8 mouse cellular contexts compared by ENCODE assay signal in the genomic region with DNA sequence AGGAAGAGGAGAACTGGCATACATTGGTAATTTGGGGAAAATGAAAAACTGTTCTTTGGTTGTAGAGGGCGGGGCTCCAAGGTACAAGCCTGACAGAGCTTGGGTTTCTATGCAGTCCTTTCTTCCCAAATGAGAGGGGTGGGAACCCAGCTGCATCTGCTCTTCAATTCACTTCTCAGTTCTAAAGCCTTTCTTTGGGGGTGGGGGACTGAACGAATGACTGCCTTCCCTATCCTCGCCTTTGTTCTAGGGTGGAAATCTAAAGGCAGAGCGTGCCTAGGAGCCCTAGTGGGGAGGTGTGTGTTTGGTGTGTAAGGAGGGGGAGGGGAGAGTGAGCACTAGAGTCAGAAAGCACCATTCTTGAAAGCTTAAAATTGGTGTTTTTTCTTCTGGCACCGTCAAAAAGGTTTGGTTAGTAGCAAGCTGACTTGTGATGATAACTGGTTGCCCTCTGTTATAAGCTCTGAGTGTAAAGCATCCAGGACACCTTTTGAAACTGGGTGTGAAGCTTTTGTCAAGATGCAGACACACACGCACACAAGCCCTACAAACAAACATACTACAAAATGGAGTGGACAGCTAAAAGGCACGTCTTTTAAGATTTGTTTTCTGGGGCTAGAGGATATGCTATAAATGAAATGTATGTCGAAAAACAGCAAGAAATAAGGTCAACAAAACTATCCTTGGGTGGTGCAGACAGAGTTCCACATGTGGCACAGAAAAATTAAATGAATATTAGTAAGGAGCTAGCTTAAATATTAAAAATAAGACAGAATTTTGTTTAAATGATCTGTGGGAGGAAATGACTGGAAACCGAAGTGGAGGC. TPM values are rescaled to one million over a fixed set of nuclear protein-coding genes. Genes with fewer than 3 reads are reported as not detected.
A peak's percentile ranks its signal among the peaks of the same experiment; 100 is the strongest.
DNase-seq lines count a peak whose midpoint lies in the region; ATAC-seq and TF ChIP-seq lines count a peak whose summit lies in the region.

No protein-coding gene starts in this region.

- no peaks in the 10 kb centered on the region for H3K9me3 ChIP-seq in lung, embryonic 15.5 days
- no peaks in the 10 kb centered on the region for H3K9me3 ChIP-seq in limb, embryonic 14.5 days (ENCODE audit: control insufficient read depth, low read length)

- H3K9ac ChIP-seq in lung, embryonic 15.5 days = 0 out of 2 replicates have a peak overlapping the region, but pooled peaks have one; percentile 46
- H3K9ac ChIP-seq in limb, embryonic 14.5 days (ENCODE audit: low read depth, low read length, severe bottlenecking) = 0 out of 2 replicates have a peak overlapping the region, but pooled peaks have one; percentile 61

- no peak overlapping the region for H3K27ac ChIP-seq in lung, embryonic 15.5 days
- no peak overlapping the region for H3K27ac ChIP-seq in embryonic fibroblast, embryonic 13.5 days (ENCODE audit: insufficient read depth, low read length)
- no peak overlapping the region for H3K27ac ChIP-seq in limb, embryonic 14.5 days (replicated peaks; ENCODE audit: low read depth, low read length)

- no peaks in the 10 kb centered on the region for H3K27me3 ChIP-seq in lung, embryonic 15.5 days
- no peaks in the 10 kb centered on the region for H3K27me3 ChIP-seq in limb, embryonic 14.5 days (ENCODE audit: control insufficient read depth, insufficient read depth, low read length)

- TF ChIP-seq CTCF in lung, adult 2 months (IDR thresholded peaks at IDR 0.05; ENCODE audit: insufficient read depth, low read length) = no peak
- TF ChIP-seq CTCF in embryonic fibroblast, embryonic 13.5 days (IDR thresholded peaks at IDR 0.05; ENCODE audit: borderline replicate concordance, insufficient read depth, low read length) = no peak

- peak overlapping the region; percentile 55 for H3K4me3 ChIP-seq in lung, embryonic 15.5 days
- H3K4me3 ChIP-seq in lung, adult 2 months (replicated peaks; ENCODE audit: extremely low read depth, low read depth, low read length) = no peak overlapping the region
- H3K4me3 ChIP-seq in embryonic fibroblast, embryonic 13.5 days (ENCODE audit: insufficient read depth, low read length) = peak overlapping the region; percentile 12
- peak overlapping the region; percentile 69 for H3K4me3 ChIP-seq in limb, embryonic 14.5 days (replicated peaks; ENCODE audit: low read length)

- DNase-seq in lung, adult 2 months = no peak
- DNase-seq in limb, embryonic 14.5 days (ENCODE audit: low spot score) = no peak
- peak; percentile 59 for DNase-seq in retina, postnatal 1 day
- no peak for DNase-seq in yolk sac, embryonic 10.5 days (ENCODE audit: low spot score)
- no peak for DNase-seq in urinary bladder, postnatal 14 days (ENCODE audit: low spot score)

- no peak for TF ChIP-seq POLR2A in lung, adult 2 months (IDR thresholded peaks at IDR 0.05; ENCODE audit: borderline replicate concordance, extremely low read depth, low read depth, low read length)
- TF ChIP-seq POLR2A in embryonic fibroblast, embryonic 13.5 days (IDR thresholded peaks at IDR 0.05; ENCODE audit: low read depth, low read length) = no peak
- TF ChIP-seq POLR2A in limb, embryonic 14.5 days (IDR thresholded peaks at IDR 0.05; ENCODE audit: borderline replicate concordance, extremely low read depth, insufficient read depth, insufficient read length) = no peak

- H3K4me1 ChIP-seq in lung, embryonic 15.5 days = peaks cover 11% of the 10 kb centered on the region
- no peaks in the 10 kb centered on the region for H3K4me1 ChIP-seq in lung, adult 2 months (ENCODE audit: control insufficient read depth, insufficient read depth, low read length)
- H3K4me1 ChIP-seq in embryonic fibroblast, embryonic 13.5 days (ENCODE audit: control insufficient read depth, insufficient read depth, low read length) = no peaks in the 10 kb centered on the region
- peaks cover 9% of the 10 kb centered on the region; the same call in 1 of the 2 replicates for H3K4me1 ChIP-seq in limb, embryonic 14.5 days (ENCODE audit: control insufficient read depth, insufficient read depth, low read length)

- H3K36me3 ChIP-seq in lung, embryonic 15.5 days = no peaks in the 10 kb centered on the region
- H3K36me3 ChIP-seq in limb, embryonic 14.5 days (ENCODE audit: control insufficient read depth, insufficient read depth, low read length) = no peaks in the 10 kb centered on the region

- 23% methylated on average over 9 of the region's 9 CpGs for WGBS in lung, embryonic 15.5 days
- 29% methylated on average over 9 of the region's 9 CpGs for WGBS in lung, adult 2 months
- WGBS in limb, embryonic 14.5 days = 30% methylated on average over 9 of the region's 9 CpGs

- ATAC-seq in lung, embryonic 15.5 days (ENCODE audit: borderline replicate concordance, extremely low read depth, low FRiP score, low TSS enrichment) = no peak
- ATAC-seq in limb, embryonic 14.5 days (ENCODE audit: low FRiP score, low read depth) = no peak
- ATAC-seq in CD4-positive, CD25-positive, alpha-beta regulatory T cell, adult 4 months = no peak

- peak overlapping the region; percentile 77 for H3K4me2 ChIP-seq in lung, embryonic 15.5 days
- peak overlapping the region; percentile 84 for H3K4me2 ChIP-seq in limb, embryonic 14.5 days (replicated peaks; ENCODE audit: low read depth, low read length, severe bottlenecking)

RNA-seq across cellular contexts. Expression of gene Map2, which starts 1.2 kb away (rescaled TPM):
- polyA plus RNA-seq in lung, embryonic 15.5 days (2015; fragmentation: Nextera tagmentation; extraction: Ambion mirVana) = 13.4 and 14.3 TPM in 2 replicates
- 5.4 and 8.7 TPM in 2 replicates for polyA plus RNA-seq in lung, adult 2 months (2012; rRNA removed)
- 24.0 and 51.6 TPM in 2 replicates for polyA plus RNA-seq in embryonic fibroblast, embryonic 13.5 days (2011; ENCODE audit: insufficient read length, low read depth, missing spikeins)
- polyA plus RNA-seq in limb, embryonic 14.5 days (2012; rRNA removed) = 19.2 and 20.4 TPM in 2 replicates
- polyA plus RNA-seq in limb, embryonic 14.5 days (2014; fragmentation: Nextera tagmentation; extraction: Ambion mirVana) = 12.5 and 15.2 TPM in 2 replicates
- 10 to 100 TPM in 1 of 2 experiments, 1 to 10 TPM in 1; 3.5 to 10.7 TPM for polyA plus RNA-seq in CD4-positive, CD25-positive, alpha-beta regulatory T cell, adult 4 months (2017; shearing (Covaris generic))
